Mouse (Mus musculus) bone marrow macrophage, adult 2 months (primary cell): ENCODE data around the gene Cela3a. TPM values are rescaled to one million over a fixed set of nuclear protein-coding genes. Genes with fewer than 3 reads are reported as not detected.
A peak's percentile ranks its signal among the peaks of the same experiment; 100 is the strongest.

Experiments
- H3K27ac ChIP-seq: 2 replicates; pipeline ENCODE4 v1.5.1; 2012; ENCODE audit warnings: low read depth, low read length; ENCODE audit not compliant: insufficient read depth
- H3K4me1 ChIP-seq: 2 replicates; pipeline ENCODE4 v1.6.1; 2012; ENCODE audit warnings: low read length; ENCODE audit not compliant: control insufficient read depth, insufficient read depth
- H3K4me3 ChIP-seq: 2 replicates; pipeline ENCODE4 v1.5.1; 2012; ENCODE audit warnings: mild to moderate bottlenecking, low read length, moderate library complexity; ENCODE audit not compliant: insufficient read depth
- CTCF ChIP-seq: IDR thresholded peaks from 2 replicates; pipeline ENCODE4 v1.5.1; 2012; ENCODE audit warnings: low read depth, mild to moderate bottlenecking, low read length, moderate library complexity
- POLR2A ChIP-seq: IDR thresholded peaks from 2 replicates; pipeline ENCODE4 v1.6.1; 2012; ENCODE audit warnings: mild to moderate bottlenecking, low read depth, low read length, borderline replicate concordance
- polyA plus RNA-seq: library from polyadenylated mRNA; stranded (reverse); fragments of >200 nt; gene quantifications from 2 replicates; pipeline ENCODE4 v1.2.4, GENCODE M21; 2012; ENCODE audit not compliant: missing spikeins, insufficient read depth, insufficient read length

The Cela3a gene
- polyA plus RNA-seq, 1 experiment: not detected

DNA sequence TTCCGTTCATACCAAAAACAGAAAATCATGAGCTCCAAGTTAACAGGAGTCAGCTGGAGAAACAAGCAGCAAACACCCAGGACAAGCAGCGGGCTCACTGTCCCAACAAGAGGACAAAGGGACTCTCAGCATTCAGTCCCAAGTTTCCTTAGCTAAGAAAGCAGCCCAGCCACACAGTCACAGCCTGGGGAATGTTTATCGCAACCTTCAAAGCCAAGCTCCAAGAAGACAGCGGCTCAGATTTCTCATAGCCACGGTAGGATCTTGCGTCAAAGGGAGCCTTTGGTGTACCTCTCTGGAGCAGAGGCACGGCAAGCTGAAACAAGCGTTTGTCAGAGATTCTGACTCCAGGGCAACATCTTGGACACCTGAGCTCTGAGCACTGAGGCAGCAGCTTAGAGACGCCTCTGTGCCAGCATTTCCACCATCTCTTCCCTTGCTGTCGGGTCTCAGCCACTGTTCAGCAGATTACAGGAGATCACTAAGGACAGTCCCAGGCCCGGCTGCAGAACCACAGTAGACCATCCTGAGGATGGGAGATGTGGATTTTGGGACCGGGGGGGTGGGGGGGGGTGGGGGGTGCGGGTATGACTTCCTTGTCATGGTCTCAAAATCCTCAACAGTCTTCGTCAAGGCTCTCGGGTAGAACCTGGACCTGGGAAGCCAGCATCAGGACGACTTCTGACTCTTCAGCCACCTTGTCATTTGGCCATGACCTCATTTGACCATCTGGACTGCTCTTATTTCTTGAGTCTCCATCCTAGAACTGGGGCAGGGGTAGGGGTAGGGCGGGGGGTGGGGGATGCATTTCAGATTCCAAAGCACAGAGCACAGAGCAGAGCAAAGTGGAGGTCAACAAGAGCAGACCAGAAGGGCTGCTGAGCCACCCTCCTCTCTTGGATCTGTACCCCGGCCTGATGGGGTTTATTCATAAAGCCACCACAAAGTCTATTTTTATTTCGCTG is 34.0 kb downstream of the Cela3a start:
- TF ChIP-seq POLR2A (no peak), CTCF (no peak)
- Histone ChIP-seq H3K27ac (peak overlapping the region; percentile 63), H3K4me3 (no peak overlapping the region), H3K4me1 (peaks cover 52% of the 10 kb centered on the region)

DNA sequence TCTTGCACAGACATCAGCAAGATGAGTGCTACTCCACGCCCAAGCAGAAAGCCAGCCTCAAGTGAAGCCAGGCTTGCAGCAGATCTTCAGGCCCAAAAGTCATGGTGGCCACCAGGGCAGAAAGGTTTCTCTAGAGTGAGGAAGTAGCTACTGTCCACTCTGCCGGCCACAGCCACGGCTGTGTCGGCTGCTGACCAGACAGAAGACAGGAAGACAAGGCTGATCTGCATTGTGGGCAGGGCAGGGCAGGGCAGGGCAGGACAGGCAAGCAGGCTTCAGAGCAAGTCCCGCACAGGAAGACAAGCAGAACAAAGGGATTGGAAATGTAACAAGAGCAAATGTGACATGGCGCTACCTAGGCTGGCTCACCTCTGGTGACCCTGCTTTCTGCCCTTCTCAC is 35.9 kb downstream of the Cela3a start:
- Histone ChIP-seq H3K4me3 (no peak overlapping the region), H3K4me1 (peaks cover 69% of the 10 kb centered on the region), H3K27ac (peak overlapping the region; percentile 92)
- TF ChIP-seq CTCF (no peak), POLR2A (no peak)

DNA sequence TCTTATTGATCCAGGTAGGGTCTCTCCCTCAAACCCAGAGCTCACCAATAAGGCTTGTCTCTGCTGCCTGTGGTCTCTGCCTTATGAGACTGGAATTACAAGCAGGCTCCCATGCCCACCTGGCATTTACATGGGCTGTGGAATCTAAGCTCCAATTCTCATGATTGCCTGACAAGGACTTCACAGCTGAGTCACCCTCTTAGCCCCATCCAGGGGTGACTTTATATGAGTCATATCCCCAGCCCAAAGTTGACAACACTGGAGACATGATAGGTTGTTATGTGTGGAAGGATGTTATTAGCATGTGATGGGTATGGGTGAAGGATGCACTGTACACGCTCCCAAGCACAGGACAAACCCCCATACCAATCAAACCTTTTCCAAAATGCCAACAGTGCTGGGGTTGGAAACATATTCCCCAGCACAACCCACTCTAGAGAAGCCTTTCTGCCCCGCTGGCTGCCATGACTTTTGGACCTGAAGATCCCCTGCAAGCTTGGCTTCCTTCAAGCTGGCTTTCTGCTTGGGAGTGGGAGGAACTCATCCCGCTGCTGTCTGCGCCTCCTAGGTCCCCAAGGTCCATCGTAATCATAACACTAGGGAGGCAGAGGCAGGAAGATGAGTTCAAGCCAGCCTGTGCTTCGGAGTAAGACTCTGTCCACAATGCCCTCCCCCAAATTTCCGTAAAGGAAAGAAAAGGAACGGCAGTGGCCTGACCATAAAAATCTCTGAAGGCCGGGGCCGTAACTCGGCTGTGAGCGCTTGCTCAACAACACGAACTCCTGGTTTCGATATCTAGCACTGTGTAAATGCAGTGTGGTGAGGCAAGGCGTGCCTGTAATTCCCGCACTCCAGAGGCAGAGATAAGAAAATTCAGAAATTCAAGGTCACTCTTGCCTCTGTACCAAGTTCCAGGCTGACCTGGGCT is 37.7 kb downstream of the Cela3a start:
- TF ChIP-seq POLR2A: no peak
- TF ChIP-seq CTCF: no peak
- Histone ChIP-seq H3K4me3 (0 out of 2 replicates have a peak overlapping the region, but pooled peaks have one; percentile 7), H3K4me1 (peaks cover 81% of the 10 kb centered on the region), H3K27ac (peak overlapping the region; percentile 56)

DNA sequence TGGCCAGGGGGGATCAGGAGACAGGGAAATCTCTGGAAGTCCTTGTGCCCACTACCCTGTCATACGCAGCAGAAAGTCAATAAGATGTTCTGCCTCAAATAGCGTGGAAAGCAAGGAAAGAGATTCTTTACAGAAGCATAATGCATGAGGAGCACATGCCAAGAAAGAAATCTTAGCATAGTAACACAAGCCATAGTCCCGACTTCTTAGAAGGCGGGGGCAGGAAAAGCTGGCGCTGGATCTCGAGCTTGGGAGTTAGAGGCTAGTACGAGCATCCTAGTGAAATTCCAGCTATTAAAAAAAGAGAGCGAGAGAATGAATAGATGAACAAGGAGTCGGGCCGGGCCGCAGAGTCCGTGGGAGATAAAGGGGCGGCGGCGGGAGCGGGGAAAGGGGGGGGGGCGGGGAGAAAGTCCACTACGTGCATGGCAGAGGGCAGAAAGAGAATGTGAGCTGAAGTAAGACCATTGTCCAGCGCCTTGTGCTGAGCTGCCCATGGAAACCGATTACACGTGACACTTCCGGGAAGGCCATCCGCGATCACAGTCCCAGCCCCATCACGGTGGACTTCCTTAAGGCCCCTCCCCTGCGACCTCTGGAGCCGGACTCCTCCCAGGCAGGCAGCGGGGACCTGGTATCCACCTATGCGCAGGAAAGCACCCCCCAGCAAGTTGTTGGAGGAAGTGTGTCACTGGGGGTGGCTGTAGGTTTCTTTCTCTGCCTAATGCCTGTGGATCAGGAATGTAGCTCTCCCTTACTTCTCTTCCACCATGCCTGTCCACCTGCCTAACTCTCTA is 39.4 kb downstream of the Cela3a start:
- Histone ChIP-seq H3K4me3 (no peak overlapping the region), H3K4me1 (peaks cover 82% of the 10 kb centered on the region), H3K27ac (peak overlapping the region; percentile 58)
- TF ChIP-seq CTCF (no peak), POLR2A (no peak)

DNA sequence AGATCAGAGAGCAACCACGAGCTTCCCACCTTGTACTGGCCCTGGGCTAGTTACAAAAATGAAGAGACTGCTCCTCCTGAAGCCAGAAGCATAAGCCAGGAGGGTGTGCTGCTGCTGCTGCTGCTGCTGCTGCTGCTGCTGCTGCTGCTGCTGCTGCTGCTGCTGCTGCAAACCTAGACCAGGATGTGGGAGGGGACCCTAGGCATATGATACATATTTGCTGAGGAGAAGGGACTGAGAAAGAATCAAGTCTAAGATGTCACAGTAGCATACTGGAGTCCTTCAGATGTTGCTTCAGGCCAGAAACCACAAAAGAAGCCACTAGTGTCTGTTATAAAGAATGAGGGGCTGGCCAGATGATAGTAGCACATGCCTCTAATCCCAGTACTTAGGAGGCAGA is 41.4 kb downstream of the Cela3a start:
- Histone ChIP-seq H3K27ac (peak overlapping the region; percentile 94), H3K4me3 (peak overlapping the region; percentile 50), H3K4me1 (peaks cover 74% of the 10 kb centered on the region)
- TF ChIP-seq CTCF (no peak), POLR2A (no peak)

DNA sequence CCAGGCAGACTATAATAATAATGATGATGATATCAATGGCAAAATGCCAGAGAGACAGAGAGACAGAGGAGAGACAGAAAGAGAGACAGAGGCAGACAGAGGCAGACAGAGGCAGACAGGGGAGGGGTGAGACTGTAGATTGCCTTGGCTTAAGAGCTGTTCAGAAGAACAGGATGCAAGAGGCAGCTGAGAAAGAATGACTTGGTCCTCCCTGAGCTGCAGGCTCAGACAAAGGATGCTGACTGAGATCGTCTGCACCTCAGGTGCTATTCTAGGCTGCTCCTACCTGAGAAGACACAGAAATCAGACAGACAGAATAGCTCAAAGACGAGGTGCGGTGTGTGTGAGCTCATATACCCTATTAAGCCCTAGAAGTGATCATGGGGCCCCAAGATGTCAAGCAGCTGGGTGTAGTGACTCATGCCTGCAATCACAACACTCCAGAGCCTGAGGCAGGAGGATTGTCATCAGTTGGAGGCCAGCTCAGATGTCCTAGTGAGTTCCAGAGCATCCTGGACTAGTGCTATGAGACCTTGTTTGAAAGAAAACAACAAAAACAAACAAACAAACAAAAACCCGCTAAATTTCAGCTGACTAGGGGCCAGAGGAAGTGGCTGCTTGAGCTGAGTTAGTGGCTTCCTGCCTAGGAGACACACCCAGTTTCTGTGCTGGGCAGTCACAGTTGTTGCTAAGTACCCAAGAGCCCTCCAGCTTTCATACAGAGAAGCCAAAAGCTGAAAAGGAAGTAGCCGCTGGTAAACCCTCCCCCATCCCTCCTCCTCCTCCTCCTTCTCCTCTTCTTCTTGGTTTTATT is 42.1 kb downstream of the Cela3a start:
- peak overlapping the region; percentile 50 for H3K4me3 ChIP-seq
- peaks cover 69% of the 10 kb centered on the region for H3K4me1 ChIP-seq
- no peak for TF ChIP-seq POLR2A
- peak overlapping the region; percentile 94 for H3K27ac ChIP-seq

DNA sequence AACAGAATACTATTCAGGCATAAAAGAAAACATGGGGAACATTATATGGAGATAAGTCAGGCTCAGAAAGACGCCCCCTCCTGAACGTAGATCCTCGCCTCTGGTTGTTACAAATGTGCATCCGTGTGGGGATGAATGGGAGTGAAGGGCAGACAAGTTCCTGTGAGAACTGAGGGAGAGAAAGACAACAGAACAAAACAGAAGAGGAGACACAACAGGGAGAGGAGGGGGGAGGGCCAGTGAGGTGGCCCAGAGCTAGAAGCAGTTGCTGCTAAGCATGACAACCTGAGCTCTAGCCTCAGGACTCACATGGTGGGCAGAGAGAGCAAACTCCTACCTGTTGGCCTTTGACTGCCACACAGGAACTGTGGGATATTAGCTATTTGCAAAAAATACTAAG is 43.5 kb downstream of the Cela3a start:
- no peak for TF ChIP-seq POLR2A
- no peak for TF ChIP-seq CTCF
- Histone ChIP-seq H3K27ac (peak overlapping the region; percentile 94), H3K4me3 (0 out of 2 replicates have a peak overlapping the region, but pooled peaks have one; percentile 11), H3K4me1 (peaks cover 56% of the 10 kb centered on the region)

DNA sequence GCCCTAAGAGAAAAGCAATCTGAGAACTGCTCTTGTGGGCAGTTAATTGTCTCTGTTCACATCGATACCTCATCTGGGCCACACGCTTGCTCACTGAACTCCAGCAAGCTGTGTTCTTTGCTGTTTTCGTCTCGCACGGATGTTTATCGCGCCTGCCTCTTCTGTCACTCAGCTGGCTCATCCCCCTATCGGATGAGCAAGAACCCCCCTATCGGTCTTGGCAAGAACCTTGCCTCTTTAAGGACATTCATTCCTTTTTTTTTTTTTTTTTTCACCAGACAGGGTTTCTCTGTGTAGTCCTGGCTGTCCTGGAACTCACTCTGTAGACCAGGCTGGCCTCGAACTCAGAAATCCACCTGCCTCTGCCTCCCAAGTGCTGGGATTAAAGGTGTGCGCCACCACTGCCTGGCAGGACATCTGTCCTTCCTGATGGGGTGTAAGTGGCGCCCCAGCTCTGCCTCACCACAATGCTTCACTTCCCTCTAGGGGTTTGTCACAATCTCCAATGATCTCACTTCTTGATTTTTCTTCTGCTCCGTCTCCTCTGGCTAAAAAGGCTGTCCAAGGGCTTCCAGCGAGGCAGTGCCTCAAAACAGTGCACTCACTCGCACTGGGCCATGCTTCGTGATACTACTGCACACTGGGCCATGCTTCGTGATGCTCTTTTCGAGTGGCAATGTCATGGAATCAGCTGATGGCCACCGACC is 44.1 kb downstream of the Cela3a start:
- TF ChIP-seq POLR2A (no peak), CTCF (no peak)
- peak overlapping the region; percentile 94 for H3K27ac ChIP-seq
- H3K4me1 ChIP-seq: peaks cover 51% of the 10 kb centered on the region
- H3K4me3 ChIP-seq: 0 out of 2 replicates have a peak overlapping the region, but pooled peaks have one; percentile 11
